Mouse (Mus musculus) bone marrow macrophage, adult 2 months (primary cell): ENCODE data around the gene Rrp7a.

Experiments used
- CTCF ChIP-seq: IDR thresholded peaks from 2 replicates; pipeline ENCODE4 v1.5.1; 2012; ENCODE audit warnings: low read depth, mild to moderate bottlenecking, low read length, moderate library complexity
- POLR2A ChIP-seq: IDR thresholded peaks from 2 replicates; pipeline ENCODE4 v1.6.1; 2012; ENCODE audit warnings: mild to moderate bottlenecking, low read depth, low read length, borderline replicate concordance

GRCm38 (mm10) chr15:83145541-83145940, 22.9 kb upstream of the Rrp7a start:
- TF ChIP-seq CTCF (no peak), POLR2A (no peak)
